Mouse (Mus musculus) kidney, adult 2 months (tissue): ENCODE results near the gene Exoc7. TPM values are rescaled to one million over a fixed set of nuclear protein-coding genes. Genes with fewer than 3 reads are reported as not detected.
A peak's percentile ranks its signal among the peaks of the same experiment; 100 is the strongest.

Source experiments
- DNase-seq: peaks from one replicate; pipeline ENCODE4 v3.0.0; 2021
- H3K27ac ChIP-seq: fragments of 200-500 bp; 2 replicates; pipeline ENCODE4 v1.5.1; 2012; ENCODE audit warnings: low read depth, low read length, control low read depth, inconsistent platforms; ENCODE audit not compliant: insufficient read depth
- H3K27me3 ChIP-seq: fragments of 200-500 bp; replicated peaks from 2 replicates; pipeline ENCODE4 v1.6.1; 2012; ENCODE audit warnings: mild to moderate bottlenecking, moderate library complexity, low read length, inconsistent platforms; ENCODE audit not compliant: control insufficient read depth, insufficient read depth
- H3K36me3 ChIP-seq: fragments of 200-500 bp; 2 replicates; pipeline ENCODE4 v1.6.1; 2012; ENCODE audit warnings: mild to moderate bottlenecking, moderate library complexity, low read length, inconsistent platforms; ENCODE audit not compliant: control insufficient read depth, insufficient read depth
- H3K4me1 ChIP-seq: fragments of 200-500 bp; 2 replicates; pipeline ENCODE4 v1.6.1; 2011; ENCODE audit warnings: low read length; ENCODE audit not compliant: control insufficient read depth, insufficient read depth
- H3K4me3 ChIP-seq: fragments of 200-500 bp; 2 replicates; pipeline ENCODE4 v1.5.1; 2011; ENCODE audit warnings: mild to moderate bottlenecking, low read depth, low read length, control low read depth; ENCODE audit not compliant: insufficient read depth
- CTCF ChIP-seq: fragments of 200-500 bp; conservative IDR thresholded peaks from 2 replicates; pipeline ENCODE4 v1.5.1; 2011; ENCODE audit warnings: low read depth, mild to moderate bottlenecking, control low read depth, low read length, moderate library complexity, mixed read lengths; ENCODE audit not compliant: insufficient read depth, insufficient read length
- POLR2A ChIP-seq: fragments of 200-500 bp; IDR thresholded peaks from one replicate; pipeline ENCODE4 v1.6.1; 2011; ENCODE audit warnings: low read depth, low read length, control low read depth
- WGBS: fragments of 180-500 bp; shearing (Covaris S2); methylation state at CpG from one replicate; pipeline ENCODE4 v1.1.7; 2018; 5-methylcytosine and 5-hydroxymethylcytosine counted together
- polyA plus RNA-seq: library from polyadenylated mRNA; depleted of rRNA; stranded (reverse); fragments of >200 nt; gene quantifications from 2 replicates; pipeline ENCODE4 v1.2.3, GENCODE M21; 2012

The Exoc7 gene
- polyA plus RNA-seq, 1 experiment: 33.5 TPM

DNA sequence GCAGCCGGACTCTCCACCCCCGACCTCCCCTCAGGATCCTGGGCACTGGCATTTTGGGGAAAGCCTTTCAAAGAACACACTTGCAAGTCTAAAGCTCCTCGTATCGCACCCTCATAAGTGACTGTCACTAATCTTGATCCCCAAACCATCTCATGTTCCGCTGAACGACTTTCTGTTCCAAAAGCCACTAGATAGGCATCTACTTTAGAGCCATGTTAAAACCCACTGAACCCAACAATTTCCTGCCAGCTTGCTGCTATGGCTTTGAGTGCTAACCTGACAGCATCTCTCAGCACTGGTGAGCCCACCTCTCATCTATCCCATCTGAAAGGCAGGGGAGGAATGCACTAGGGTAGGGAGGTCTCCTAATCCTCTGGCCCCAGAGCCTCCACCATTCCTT lies 30.5 kb upstream of the Exoc7 start:
- no peak for DNase-seq
- Histone ChIP-seq H3K36me3 (no peaks in the 10 kb centered on the region), H3K27ac (no peak overlapping the region), H3K27me3 (no peaks in the 10 kb centered on the region), H3K4me1 (peaks cover 16% of the 10 kb centered on the region; the same call in 1 of the 2 replicates), H3K4me3 (no peak overlapping the region)
- 87% methylated on average over 6 of the region's 6 CpGs for WGBS
- TF ChIP-seq POLR2A (no peak), CTCF (no peak)

DNA sequence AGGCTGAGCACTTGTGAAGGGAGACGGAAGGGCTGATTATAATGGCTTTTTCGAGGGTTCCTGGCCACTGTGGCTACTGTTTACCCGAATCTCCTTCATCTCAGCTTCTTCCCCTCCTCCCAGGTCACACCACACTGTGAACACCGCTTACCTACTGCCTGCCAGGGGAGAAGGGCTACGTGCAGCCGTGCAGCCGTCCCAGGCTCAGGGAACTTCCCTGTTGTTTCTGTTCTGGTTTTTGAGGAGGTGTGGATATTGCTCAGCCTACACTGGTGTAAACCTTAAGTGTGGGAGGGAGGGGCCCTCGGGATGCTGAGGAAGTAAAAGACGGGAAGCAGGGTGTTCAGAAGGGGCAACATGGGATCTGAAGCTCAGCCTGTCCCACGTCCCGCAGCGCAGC lies 30.0 kb upstream of the Exoc7 start:
- 58% methylated on average over 12 of the region's 12 CpGs for WGBS
- Histone ChIP-seq H3K4me1 (peaks cover 13% of the 10 kb centered on the region; the same call in 1 of the 2 replicates), H3K36me3 (no peaks in the 10 kb centered on the region), H3K27me3 (no peaks in the 10 kb centered on the region), H3K27ac (no peak overlapping the region), H3K4me3 (no peak overlapping the region)
- no peak for DNase-seq
- no peak for TF ChIP-seq POLR2A
- no peak for TF ChIP-seq CTCF

DNA sequence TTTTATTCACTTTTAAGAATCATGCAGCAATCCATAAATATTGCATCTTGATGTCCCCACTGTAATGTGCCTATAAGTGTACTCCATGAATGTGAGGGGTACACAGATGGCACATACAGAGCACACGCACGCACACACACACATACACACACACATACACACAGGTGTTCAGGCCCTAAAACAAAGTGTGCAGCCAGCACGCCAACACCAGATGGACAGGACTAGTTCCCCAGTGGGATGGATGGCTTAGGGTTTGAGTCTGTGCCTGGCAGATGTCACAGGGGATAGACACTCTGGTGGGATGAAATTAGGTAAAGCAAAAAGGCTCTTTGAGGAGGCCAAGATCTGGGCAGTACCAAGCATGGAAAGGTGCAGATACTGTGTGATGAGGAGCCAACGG lies 29.4 kb upstream of the Exoc7 start:
- DNase-seq: no peak
- peaks cover 13% of the 10 kb centered on the region; the same call in 1 of the 2 replicates for H3K4me1 ChIP-seq
- 93% methylated on average over 4 of the region's 4 CpGs for WGBS
- no peak overlapping the region for H3K4me3 ChIP-seq
- TF ChIP-seq POLR2A: no peak
- TF ChIP-seq CTCF: no peak
- no peak overlapping the region for H3K27ac ChIP-seq
- no peaks in the 10 kb centered on the region for H3K27me3 ChIP-seq
- no peaks in the 10 kb centered on the region for H3K36me3 ChIP-seq

DNA sequence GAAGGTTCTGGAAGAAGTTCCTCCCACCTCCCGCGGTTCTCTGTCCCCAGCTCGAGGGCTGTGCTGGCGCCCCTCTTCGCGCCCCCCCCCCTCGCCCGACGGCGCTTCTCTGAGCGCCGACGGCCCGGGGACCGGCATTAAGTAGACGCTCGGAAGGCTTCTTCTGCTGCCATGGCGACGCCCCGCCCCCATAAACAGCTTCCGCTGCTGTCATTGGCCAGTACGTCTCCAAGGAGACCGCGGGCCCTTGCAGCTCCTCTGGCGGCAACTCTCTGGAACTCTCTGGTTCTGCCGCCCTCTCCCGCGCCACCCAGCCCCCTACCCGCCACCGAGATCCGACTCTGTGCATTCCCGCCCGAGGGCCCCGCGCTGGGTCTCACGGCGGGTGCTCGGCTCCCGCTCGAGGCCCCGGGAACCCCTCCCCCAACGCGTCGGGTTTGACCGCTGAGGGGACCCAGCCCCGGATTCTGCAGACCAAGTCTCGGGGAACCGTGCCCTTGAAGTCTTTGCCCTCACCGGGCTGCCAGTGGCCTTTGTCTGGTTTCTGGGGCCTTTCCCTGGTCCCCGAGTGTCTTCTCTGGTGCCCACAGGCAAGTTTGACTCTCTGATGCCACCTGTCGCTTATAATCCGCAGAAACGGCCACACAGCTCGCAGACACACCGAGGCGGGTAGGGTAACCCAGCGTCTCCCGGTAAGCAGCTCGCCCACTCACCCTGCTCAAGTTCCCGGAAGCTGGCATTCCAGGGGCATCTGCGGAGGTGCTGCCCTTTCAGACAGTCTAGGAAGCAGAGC lies 28.4 kb upstream of the Exoc7 start, which contains the start of gene Foxj1:
TSS of gene Foxj1 (minus strand) at position 156 of the 793 bp plus-strand sequence.
- no peaks in the 10 kb centered on the region for H3K36me3 ChIP-seq
- H3K4me3 ChIP-seq: peak within 1 kb of the TSS; percentile 55
- H3K27me3 ChIP-seq: no peaks in the 10 kb centered on the region
- TF ChIP-seq CTCF (peak; percentile 65), POLR2A (no peak)
- peak; percentile 98 for DNase-seq
- peaks cover 13% of the 10 kb centered on the region; the same call in 1 of the 2 replicates for H3K4me1 ChIP-seq
- WGBS: under 1% methylated on average over 57 of the region's 61 CpGs
- H3K27ac ChIP-seq: no peak within 1 kb of the TSS

DNA sequence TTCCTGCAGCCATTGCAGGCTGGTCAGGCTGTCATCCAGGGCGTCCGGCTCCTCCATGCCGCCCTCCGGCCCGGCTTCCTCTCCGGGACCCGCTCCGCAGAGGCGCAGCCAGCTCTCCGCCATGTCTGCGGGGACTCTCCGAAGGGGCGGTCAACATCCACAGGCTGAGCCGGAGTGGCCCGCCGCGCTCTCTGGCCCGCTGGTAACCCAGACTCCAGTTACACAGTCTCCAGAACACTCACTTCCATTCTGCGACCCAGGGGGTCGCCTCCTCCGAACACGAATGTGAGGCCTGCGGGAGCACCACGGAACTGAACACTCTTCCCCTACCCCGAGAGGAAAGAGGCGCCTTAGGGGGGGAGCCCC lies 27.4 kb upstream of the Exoc7 start:
- no peak overlapping the region for H3K4me3 ChIP-seq
- DNase-seq: no peak
- 38% methylated on average over 26 of the region's 26 CpGs for WGBS
- TF ChIP-seq POLR2A: no peak
- H3K27ac ChIP-seq: no peak overlapping the region
- H3K36me3 ChIP-seq: no peaks in the 10 kb centered on the region
- H3K27me3 ChIP-seq: no peaks in the 10 kb centered on the region
- H3K4me1 ChIP-seq: peaks cover 16% of the 10 kb centered on the region; the same call in 1 of the 2 replicates

DNA sequence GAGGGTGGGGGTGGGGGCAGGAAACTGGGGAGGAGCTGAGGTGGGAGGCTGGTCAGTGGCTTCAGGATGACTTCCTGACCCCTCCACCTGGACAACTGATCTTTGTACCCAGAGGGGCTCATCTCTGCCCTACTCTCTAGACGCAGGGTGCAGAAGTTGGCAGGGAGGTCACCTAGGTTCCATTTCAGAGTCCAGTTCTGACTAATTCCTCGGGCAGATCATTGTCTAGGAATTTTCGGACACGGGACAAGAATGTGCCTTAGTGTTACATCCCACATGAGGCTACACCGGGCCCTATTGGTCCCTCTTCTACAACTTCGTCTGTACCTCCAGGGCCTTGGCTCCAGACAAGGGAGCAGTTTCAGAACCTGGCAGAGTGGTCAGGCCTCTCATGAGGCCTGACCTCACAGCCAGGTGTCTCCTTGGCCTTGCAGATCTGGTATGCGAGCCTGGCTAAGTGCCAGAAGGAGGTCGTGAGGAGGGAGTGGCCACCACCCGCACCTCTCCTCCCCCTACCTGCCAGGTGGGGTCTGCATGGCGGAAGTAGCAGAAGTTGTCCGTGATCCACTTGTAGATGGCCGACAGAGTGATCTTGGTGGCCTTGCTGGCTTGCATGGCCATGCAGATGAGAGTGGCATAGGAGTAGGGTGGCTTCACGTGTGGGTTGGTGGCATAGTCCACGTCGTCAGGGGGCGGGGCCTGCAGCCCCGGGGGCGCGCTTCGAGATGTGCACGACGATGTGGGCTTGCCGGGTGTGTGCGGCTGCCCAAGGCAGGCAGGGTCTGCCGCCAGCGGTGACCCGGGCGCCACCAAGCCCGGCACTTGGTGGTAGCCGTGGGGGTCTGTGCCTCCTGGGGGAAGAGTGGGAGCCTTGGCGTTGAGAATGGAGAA lies 26.7 kb upstream of the Exoc7 start:
- no peak overlapping the region for H3K27ac ChIP-seq
- H3K4me1 ChIP-seq: peaks cover 16% of the 10 kb centered on the region; the same call in 1 of the 2 replicates
- no peak overlapping the region for H3K4me3 ChIP-seq

DNA sequence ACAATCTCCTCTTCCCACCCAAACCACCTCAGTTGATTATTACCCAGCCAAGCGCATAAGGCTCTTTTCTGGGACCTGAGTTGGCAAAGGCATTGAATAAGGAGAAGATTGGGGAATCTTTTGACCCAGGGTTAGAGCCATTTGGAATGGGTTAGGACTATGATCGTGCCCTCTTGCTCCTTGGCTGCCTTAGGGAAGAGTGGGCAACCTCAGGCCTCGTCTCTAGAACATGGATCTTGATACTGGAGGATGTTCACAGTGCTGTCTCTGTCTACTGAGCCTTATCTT lies 25.9 kb upstream of the Exoc7 start:
- no peak for TF ChIP-seq CTCF
- no peak for TF ChIP-seq POLR2A
- H3K4me1 ChIP-seq: peaks cover 16% of the 10 kb centered on the region; the same call in 1 of the 2 replicates
- no peaks in the 10 kb centered on the region for H3K36me3 ChIP-seq
- no peak overlapping the region for H3K4me3 ChIP-seq
- DNase-seq: peak; percentile 71
- no peaks in the 10 kb centered on the region for H3K27me3 ChIP-seq
- no peak overlapping the region for H3K27ac ChIP-seq
- 63% methylated on average over 3 of the region's 3 CpGs for WGBS

More for the DNA sequence above, 26.7 kb upstream of the Exoc7 start:
- H3K27me3 ChIP-seq: no peaks in the 10 kb centered on the region
- WGBS: 33% methylated on average over 31 of the region's 31 CpGs
- no peaks in the 10 kb centered on the region for H3K36me3 ChIP-seq
- TF ChIP-seq POLR2A (no peak), CTCF (no peak)
- peak; percentile 70 for DNase-seq
